Mouse (Mus musculus): ENCODE measurements around the gene Gabrb1. TPM values are rescaled to one million over a fixed set of nuclear protein-coding genes. Genes with fewer than 3 reads are reported as not detected.

Gabrb1 gene
- polyA plus RNA-seq, 1 experiment from 2014 or later = 0.20 TPM

Other genes starting within 250 kb of the Gabrb1 start
- gene Cox7b2, start 109.9 kb upstream of the Gabrb1 start, polyA plus RNA-seq (2015; fragmentation: Nextera tagmentation; extraction: Ambion mirVana) = 0.41 TPM in 1 of 2 replicates, not detected in the other
- 1.4 and 1.8 TPM in 2 replicates for gene Gabra4, start 195 bp downstream of the Gabrb1 start, polyA plus RNA-seq (2015; fragmentation: Nextera tagmentation; extraction: Ambion mirVana)

Measured in lung, embryonic 16.5 days (tissue).